Comparison of ENCODE assay signal across 17 mouse cellular contexts in genomic region chr11:85886429-85886785, GRCm38 (mm10). TPM values are rescaled to one million over a fixed set of nuclear protein-coding genes. Genes with fewer than 3 reads are reported as not detected.
DNase-seq lines count a peak whose midpoint lies in the region; ATAC-seq and TF ChIP-seq lines count a peak whose summit lies in the region.
"Had no signal": no experiment of that assay in that cellular context is flagged by ENCODE, and none has a peak within 500 bp of the region (broad histone marks: within the 10 kb centered on the region; RNA-seq: fewer than 3 reads in every experiment).

No protein-coding gene starts in this region.

- WGBS in heart, embryonic 12.5 days, result 4% methylated on average over 22 of the region's 22 CpGs
- 6% methylated on average over 22 of the region's 22 CpGs for WGBS in lung, postnatal 0 days
- WGBS in limb, embryonic 11.5 days, result under 1% methylated on average over 22 of the region's 22 CpGs

- peaks cover 29% of the 10 kb centered on the region for H3K4me1 ChIP-seq in heart, embryonic 12.5 days (replicated peaks)
- H3K4me1 ChIP-seq in lung, postnatal 0 days (ENCODE audit: insufficient read depth, low read depth, low read length), result no peaks in the 10 kb centered on the region
- peaks cover 18% of the 10 kb centered on the region; the same call in 1 of the 2 replicates for H3K4me1 ChIP-seq in limb, embryonic 11.5 days (ENCODE audit: control insufficient read depth, insufficient read depth, low read length)

- no peak for ATAC-seq in heart, embryonic 12.5 days (ENCODE audit: insufficient number of reproducible peaks, low FRiP score)
- no peak for ATAC-seq in lung, postnatal 0 days
- ATAC-seq in limb, embryonic 11.5 days (ENCODE audit: insufficient number of reproducible peaks, low FRiP score, low TSS enrichment, low read depth), result no peak
- no peak for ATAC-seq in erythroblast, adult 5-6 weeks (replicated peaks; ENCODE audit: low FRiP score, poor library complexity, severe bottlenecking)
- no peak for ATAC-seq in CD4-positive, CD25-positive, alpha-beta regulatory T cell, adult 4 months
- ATAC-seq: Patski had no signal

- no peak for TF ChIP-seq CTCF in lung, postnatal 0 days (IDR thresholded peaks at IDR 0.05)

- TF ChIP-seq EP300 in lung, postnatal 0 days (IDR thresholded peaks at IDR 0.05), result no peak

- DNase-seq in heart, adult 9 months (ENCODE audit: low spot score in 2 of 2), result no peak
- DNase-seq in lung, postnatal 0 days (ENCODE audit: low spot score), result no peak
- no peak for DNase-seq in lung, postnatal 4 days
- DNase-seq in ZHBTc4 (ENCODE audit: low read depth, low spot score), result peak; percentile 40
- DNase-seq in limb, embryonic 11.5 days (ENCODE audit: low spot score), result no peak
- DNase-seq: adrenal gland, postnatal 36 days; cerebellum, adult 11 months; left cerebral cortex, postnatal 4 days had no signal

- H3K4me2 ChIP-seq in heart, embryonic 12.5 days, result peak overlapping the region; percentile 22; the same call in 1 of the 2 replicates
- peak overlapping the region; percentile 8 for H3K4me2 ChIP-seq in lung, postnatal 0 days (replicated peaks; ENCODE audit: low read depth, low read length)
- peak overlapping the region; percentile 55 for H3K4me2 ChIP-seq in limb, embryonic 11.5 days (ENCODE audit: low read depth, severe bottlenecking)

- no peak overlapping the region for H3K9ac ChIP-seq in heart, embryonic 12.5 days
- H3K9ac ChIP-seq in lung, postnatal 0 days (replicated peaks; ENCODE audit: low read depth), result peak overlapping the region; percentile 78
- H3K9ac ChIP-seq in limb, embryonic 11.5 days (ENCODE audit: low read length), result peak overlapping the region; percentile 94

- peak overlapping the region; percentile 10 for H3K4me3 ChIP-seq in heart, embryonic 12.5 days
- H3K4me3 ChIP-seq in lung, postnatal 0 days (ENCODE audit: low read depth, low read length), result peak overlapping the region; percentile 51
- H3K4me3 ChIP-seq in limb, embryonic 11.5 days (ENCODE audit: low read depth, low read length), result peak overlapping the region; percentile 61

- no peaks in the 10 kb centered on the region for H3K36me3 ChIP-seq in heart, embryonic 12.5 days
- H3K36me3 ChIP-seq in lung, postnatal 0 days (ENCODE audit: insufficient read depth, low read length), result no peaks in the 10 kb centered on the region
- 0 out of 2 replicates have a peak, but pooled peaks cover 2% of the 10 kb centered on the region for H3K36me3 ChIP-seq in limb, embryonic 11.5 days (ENCODE audit: control insufficient read depth, insufficient read depth, low read length)

- H3K27me3 ChIP-seq in heart, embryonic 12.5 days (replicated peaks), result peaks cover 84% of the 10 kb centered on the region
- peaks cover 28% of the 10 kb centered on the region; the same call in 1 of the 2 replicates for H3K27me3 ChIP-seq in lung, postnatal 0 days (replicated peaks; ENCODE audit: insufficient read depth, low read length)
- peaks cover 27% of the 10 kb centered on the region for H3K27me3 ChIP-seq in limb, embryonic 11.5 days (ENCODE audit: control insufficient read depth, insufficient read depth, low read length)

- H3K9me3 ChIP-seq in heart, embryonic 12.5 days (replicated peaks), result no peaks in the 10 kb centered on the region
- H3K9me3 ChIP-seq in lung, postnatal 0 days (ENCODE audit: low read length), result no peaks in the 10 kb centered on the region
- no peaks in the 10 kb centered on the region for H3K9me3 ChIP-seq in limb, embryonic 11.5 days (ENCODE audit: control insufficient read depth, low read length)

- H3K27ac ChIP-seq in heart, embryonic 12.5 days (ENCODE audit: poor library complexity, severe bottlenecking), result no peak overlapping the region
- peak overlapping the region; percentile 92 for H3K27ac ChIP-seq in lung, postnatal 0 days (ENCODE audit: low read length)
- H3K27ac ChIP-seq in limb, embryonic 11.5 days (replicated peaks; ENCODE audit: low read depth, low read length), result peak overlapping the region; percentile 89

RNA-seq across cellular contexts. Expression of gene Tbx4, which starts 0.2 kb away (rescaled TPM):
- 0.49 and 0.94 TPM in 2 replicates for polyA plus RNA-seq in heart, embryonic 12.5 days (2016; fragmentation: Nextera tagmentation; extraction: Ambion mirVana)
- 46.2 and 48.5 TPM in 2 replicates for polyA plus RNA-seq in lung, postnatal 0 days (2015; fragmentation: Nextera tagmentation; extraction: Ambion mirVana)
- 36.3 and 36.7 TPM in 2 replicates for polyA plus RNA-seq in limb, embryonic 11.5 days (2014; fragmentation: Nextera tagmentation; extraction: Ambion mirVana)
- total RNA-seq in erythroblast, adult 5-6 weeks (2015; ENCODE audit: low replicate concordance), result not detected in 2 replicates
- not detected in 2 replicates for total RNA-seq in erythroblast, adult 5-6 weeks (2017; ENCODE audit: low replicate concordance)
- polyA plus RNA-seq in CD4-positive, CD25-positive, alpha-beta regulatory T cell, adult 4 months (2017; shearing (Covaris generic)), result not detected
- total RNA-seq: adrenal gland, postnatal 36 days; granulocyte monocyte progenitor cell, adult 5-6 weeks; megakaryocyte, adult 5-6 weeks had no signal
- polyA plus RNA-seq: Patski had no signal

RNA-seq across cellular contexts. Expression of gene Gm11444, which starts 36.3 kb away (rescaled TPM):
- polyA plus RNA-seq in heart, embryonic 12.5 days (2016; fragmentation: Nextera tagmentation; extraction: Ambion mirVana), result not detected in 2 replicates
- not detected in 2 replicates for polyA plus RNA-seq in lung, postnatal 0 days (2015; fragmentation: Nextera tagmentation; extraction: Ambion mirVana)
- not detected in 2 replicates for polyA plus RNA-seq in limb, embryonic 11.5 days (2014; fragmentation: Nextera tagmentation; extraction: Ambion mirVana)
- total RNA-seq in erythroblast, adult 5-6 weeks (2015; ENCODE audit: low replicate concordance), result not detected in 2 replicates
- total RNA-seq in erythroblast, adult 5-6 weeks (2017; ENCODE audit: low replicate concordance), result not detected in 2 replicates
- polyA plus RNA-seq in CD4-positive, CD25-positive, alpha-beta regulatory T cell, adult 4 months (2017; shearing (Covaris generic)), result under 1 TPM in 1 of 2 experiments, not detected in 1; 0.59 TPM
- total RNA-seq: adrenal gland, postnatal 36 days; granulocyte monocyte progenitor cell, adult 5-6 weeks; layer of hippocampus, postnatal 10 days; left cerebral cortex, postnatal 4 days; megakaryocyte, adult 5-6 weeks had no signal
- polyA plus RNA-seq: kidney, embryonic 16.5 days; Patski; stomach, embryonic 16.5 days had no signal

RNA-seq across cellular contexts. Expression of gene Tbx2, which starts 54.1 kb away (rescaled TPM):
- 3.2 TPM in 2 replicates for polyA plus RNA-seq in heart, embryonic 12.5 days (2016; fragmentation: Nextera tagmentation; extraction: Ambion mirVana)
- polyA plus RNA-seq in lung, postnatal 0 days (2015; fragmentation: Nextera tagmentation; extraction: Ambion mirVana), result 43.6 and 49.6 TPM in 2 replicates
- polyA plus RNA-seq in limb, embryonic 11.5 days (2014; fragmentation: Nextera tagmentation; extraction: Ambion mirVana), result 11.3 and 14.9 TPM in 2 replicates
- 0.38 TPM in 1 of 2 replicates, not detected in the other for total RNA-seq in erythroblast, adult 5-6 weeks (2015; ENCODE audit: low replicate concordance)
- 0.42 and 0.85 TPM in 2 replicates for total RNA-seq in erythroblast, adult 5-6 weeks (2017; ENCODE audit: low replicate concordance)
- not detected for polyA plus RNA-seq in CD4-positive, CD25-positive, alpha-beta regulatory T cell, adult 4 months (2017; shearing (Covaris generic))

Comparison
In these comparisons a context has a peak if more than half of its experiments do, and no peak if none do; other contexts are left out.
1. H3K4me3 ChIP-seq: peak in every context shown above with its lines; median percentile 61 in limb, embryonic 11.5 days; 51 in lung, postnatal 0 days; 10 in heart, embryonic 12.5 days.
2. RNA of gene Tbx4, which starts 0.2 kb away (polyA plus RNA-seq): 46.2 to 48.5 TPM in lung, postnatal 0 days and 36.3 to 36.7 TPM in limb, embryonic 11.5 days; 0.49 to 0.94 TPM in heart, embryonic 12.5 days and not detected in CD4-positive, CD25-positive, alpha-beta regulatory T cell, adult 4 months; every median in the first group is over 10 times any median in the second.
3. Peak in every context shown above with its lines, with median percentiles within 50 percentile points of each other: H3K4me2 ChIP-seq.